Mouse (Mus musculus) myocyte (in vitro differentiated cells): ENCODE results near the gene Rbm4. TPM values are rescaled to one million over a fixed set of nuclear protein-coding genes. Genes with fewer than 3 reads are reported as not detected.

Experiments used
- H3K27me3 ChIP-seq: one replicate; pipeline ENCODE4 v1.6.1; 2011; ENCODE audit not compliant: control insufficient read depth, insufficient read depth, insufficient read length
- H3K36me3 ChIP-seq: one replicate; pipeline ENCODE4 v1.6.1; 2011; ENCODE audit not compliant: control insufficient read depth, insufficient read depth
- H3K4me2 ChIP-seq: one replicate; pipeline ENCODE4 v1.6.1; 2011; ENCODE audit warnings: low read depth, control low read depth
- H3K4me3 ChIP-seq: one replicate; pipeline ENCODE4 v1.5.1; 2011; ENCODE audit warnings: mild to moderate bottlenecking, control low read depth, moderate library complexity
- H3K79me2 ChIP-seq: one replicate; pipeline ENCODE4 v1.6.1; 2011; ENCODE audit not compliant: control insufficient read depth, insufficient read depth
- H3ac ChIP-seq: one replicate; pipeline ENCODE4 v1.6.1; 2011; ENCODE audit not compliant: control insufficient read depth, insufficient read length
- CEBPB ChIP-seq: IDR thresholded peaks from 2 replicates; pipeline ENCODE4 v1.6.1; 2011; ENCODE audit warnings: mild to moderate bottlenecking, moderate library complexity; ENCODE audit not compliant: poor library complexity, insufficient read depth, severe bottlenecking
- E2F4 ChIP-seq: IDR thresholded peaks from one replicate; pipeline ENCODE4 v1.6.1; 2011; ENCODE audit warnings: mild to moderate bottlenecking, control low read depth, moderate library complexity; ENCODE audit not compliant: insufficient read depth
- MAX ChIP-seq: IDR thresholded peaks from one replicate; pipeline ENCODE4 v1.6.1; 2011; ENCODE audit warnings: low read depth, mild to moderate bottlenecking, control low read depth
- MYOD1 ChIP-seq, 3 experiments: IDR thresholded peaks; one replicate each; pipeline ENCODE4 v1.6.1; 2011; ENCODE audit warnings: control low read depth in 2 of 3, low read depth in 2 of 3, mild to moderate bottlenecking in 2 of 3, moderate library complexity in 1 of 3; ENCODE audit not compliant: insufficient read length in 2 of 3, control insufficient read depth in 1 of 3
- MYOG ChIP-seq, 3 experiments: IDR thresholded peaks; one replicate each; pipeline ENCODE4 v1.6.1; 2011; ENCODE audit warnings: control low read depth in 2 of 3, low read depth in 2 of 3, mild to moderate bottlenecking in 2 of 3; ENCODE audit not compliant: insufficient read length in 2 of 3, control insufficient read depth in 1 of 3, insufficient read depth in 1 of 3
- POLR2A ChIP-seq: IDR thresholded peaks from one replicate; pipeline ENCODE4 v1.6.1; 2011; ENCODE audit warnings: low read depth, mild to moderate bottlenecking, control low read depth, moderate library complexity; ENCODE audit not compliant: insufficient read length
- POLR2AphosphoS2 ChIP-seq: IDR thresholded peaks from one replicate; pipeline ENCODE4 v1.6.1; 2011; ENCODE audit warnings: low read depth, control low read depth; ENCODE audit not compliant: insufficient read length
- REST ChIP-seq: IDR thresholded peaks from one replicate; pipeline ENCODE4 v1.6.1; 2011; ENCODE audit warnings: mild to moderate bottlenecking, control low read depth, moderate library complexity; ENCODE audit not compliant: insufficient read depth, insufficient read length
- SRF ChIP-seq: IDR thresholded peaks from one replicate; pipeline ENCODE4 v1.6.1; 2011; ENCODE audit warnings: low read depth; ENCODE audit not compliant: control insufficient read depth, insufficient read length
- TCF12 ChIP-seq: IDR thresholded peaks from one replicate; pipeline ENCODE4 v1.6.1; 2011; ENCODE audit warnings: mild to moderate bottlenecking, control low read depth; ENCODE audit not compliant: poor library complexity, insufficient read depth, severe bottlenecking
- TCF3 ChIP-seq: IDR thresholded peaks from one replicate; pipeline ENCODE4 v1.6.1; 2011; ENCODE audit warnings: low read depth, control low read depth; ENCODE audit not compliant: insufficient read length
- USF1 ChIP-seq: IDR thresholded peaks from one replicate; pipeline ENCODE4 v1.6.1; 2011; ENCODE audit warnings: low read depth, mild to moderate bottlenecking, control low read depth, moderate library complexity
- polyA plus RNA-seq: library from polyadenylated mRNA; unstranded; fragments of >200 nt; fragmentation: generic; extraction: Trizol; gene quantifications from one replicate; pipeline ENCODE4 v1.2.1, GENCODE M21; 2012; ENCODE audit warnings: missing spikeins

Gene Rbm4
- polyA plus RNA-seq, 1 experiment = 66.4 TPM

- Histone ChIP-seq H3K27me3 (no peaks in the 10 kb centered on the region), H3K4me2 (no peak overlapping the region), H3ac (no peak overlapping the region), H3K36me3 (no peaks in the 10 kb centered on the region), H3K4me3 (no peak overlapping the region), H3K79me2 (no peaks in the 10 kb centered on the region)
- TF ChIP-seq POLR2A (no peak), MYOD1 (IDR thresholded peaks at IDR 0.05; ENCODE audit: control insufficient read depth in 1 of 3, insufficient read length in 2 of 3, low read depth in 2 of 3) (no peak), REST (no peak), MAX (no peak), TCF3 (no peak), POLR2AphosphoS2 (no peak), TCF12 (no peak), MYOG (IDR thresholded peaks at IDR 0.05; ENCODE audit: control insufficient read depth in 1 of 3, insufficient read depth in 1 of 3, insufficient read length in 2 of 3, low read depth in 2 of 3) (peak in 1 of 3 experiments; percentile 54)
Observed at GRCm38 (mm10) chr19:4748493-4748892, 45.2 kb downstream of the Rbm4 start.

DNA sequence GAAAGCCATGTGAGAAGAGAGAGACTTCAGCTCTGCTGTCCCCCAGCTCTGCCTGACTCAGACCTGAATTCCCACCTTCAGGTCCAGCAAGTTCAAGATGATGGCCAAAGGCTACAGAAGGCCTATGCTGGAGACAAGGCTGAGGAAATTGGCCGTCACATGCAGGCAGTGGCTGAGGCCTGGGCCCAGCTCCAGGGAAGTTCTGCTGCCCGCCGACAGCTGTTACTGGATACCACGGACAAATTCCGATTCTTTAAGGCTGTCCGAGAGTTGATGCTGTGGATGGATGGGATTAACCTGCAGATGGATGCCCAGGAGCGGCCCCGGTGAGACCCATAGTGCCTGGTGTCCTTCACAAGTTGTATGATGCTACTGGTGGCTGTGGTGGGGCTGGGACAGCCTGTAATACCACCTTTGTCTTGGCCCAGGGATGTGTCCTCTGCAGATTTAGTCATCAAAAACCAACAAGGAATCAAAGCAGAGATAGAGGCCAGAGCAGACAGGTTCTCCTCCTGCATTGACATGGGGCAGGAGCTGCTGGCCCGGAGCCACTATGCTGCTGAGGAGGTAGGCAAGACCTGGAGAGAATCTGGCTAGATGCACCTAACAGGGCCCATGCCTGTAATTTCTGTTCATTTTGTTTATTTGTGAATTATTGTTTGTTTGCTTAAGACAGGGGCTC lies 45.9 kb downstream of the Rbm4 start:
- TF ChIP-seq MYOG (IDR thresholded peaks at IDR 0.05; ENCODE audit: control insufficient read depth in 1 of 3, insufficient read depth in 1 of 3, insufficient read length in 2 of 3, low read depth in 2 of 3) = peak in 1 of 3 experiments; percentile 67
- TF ChIP-seq SRF = no peak
- TF ChIP-seq POLR2A = no peak
- no peak for TF ChIP-seq TCF12
- no peak for TF ChIP-seq MAX
- no peak for TF ChIP-seq CEBPB
- TF ChIP-seq REST = no peak
- TF ChIP-seq E2F4 = no peak
- TF ChIP-seq TCF3 = no peak
- TF ChIP-seq MYOD1 (IDR thresholded peaks at IDR 0.05; ENCODE audit: control insufficient read depth in 1 of 3, insufficient read length in 2 of 3, low read depth in 2 of 3) = peak in 1 of 3 experiments; percentile 27
- TF ChIP-seq USF1 = no peak
- TF ChIP-seq POLR2AphosphoS2 = no peak
- H3K4me3 ChIP-seq = no peak overlapping the region
- H3K27me3 ChIP-seq = no peaks in the 10 kb centered on the region
- H3K79me2 ChIP-seq = no peaks in the 10 kb centered on the region
- no peaks in the 10 kb centered on the region for H3K36me3 ChIP-seq
- H3ac ChIP-seq = no peak overlapping the region
- no peak overlapping the region for H3K4me2 ChIP-seq

DNA sequence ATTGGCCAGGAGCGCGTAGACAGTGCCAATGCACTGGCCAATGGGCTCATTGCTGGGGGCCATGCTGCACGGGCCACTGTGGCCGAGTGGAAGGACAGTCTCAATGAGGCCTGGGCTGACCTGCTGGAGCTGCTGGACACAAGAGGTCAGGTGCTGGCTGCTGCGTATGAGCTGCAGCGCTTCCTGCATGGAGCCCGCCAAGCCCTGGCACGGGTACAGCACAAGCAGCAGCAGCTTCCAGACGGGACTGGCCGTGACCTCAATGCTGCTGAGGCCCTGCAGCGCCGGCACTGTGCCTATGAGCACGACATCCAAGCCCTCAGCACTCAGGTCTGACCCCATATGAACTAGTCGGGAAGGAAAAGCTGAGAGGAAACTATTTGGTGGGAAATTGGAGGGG lies 47.1 kb downstream of the Rbm4 start:
- TF ChIP-seq POLR2AphosphoS2 (peak; percentile 39), TCF12 (no peak)
- H3K36me3 ChIP-seq = no peaks in the 10 kb centered on the region
- H3K79me2 ChIP-seq = no peaks in the 10 kb centered on the region
- H3K27me3 ChIP-seq = no peaks in the 10 kb centered on the region
- H3K4me3 ChIP-seq = no peak overlapping the region
- H3K4me2 ChIP-seq = no peak overlapping the region
- no peak overlapping the region for H3ac ChIP-seq

GRCm38 (mm10) chr19:4745681-4746080 lies 48.0 kb downstream of the Rbm4 start:
- Histone ChIP-seq H3K36me3 (no peaks in the 10 kb centered on the region), H3ac (no peak overlapping the region), H3K4me2 (no peak overlapping the region), H3K4me3 (no peak overlapping the region), H3K79me2 (no peaks in the 10 kb centered on the region), H3K27me3 (no peaks in the 10 kb centered on the region)
- no peak for TF ChIP-seq TCF12

DNA sequence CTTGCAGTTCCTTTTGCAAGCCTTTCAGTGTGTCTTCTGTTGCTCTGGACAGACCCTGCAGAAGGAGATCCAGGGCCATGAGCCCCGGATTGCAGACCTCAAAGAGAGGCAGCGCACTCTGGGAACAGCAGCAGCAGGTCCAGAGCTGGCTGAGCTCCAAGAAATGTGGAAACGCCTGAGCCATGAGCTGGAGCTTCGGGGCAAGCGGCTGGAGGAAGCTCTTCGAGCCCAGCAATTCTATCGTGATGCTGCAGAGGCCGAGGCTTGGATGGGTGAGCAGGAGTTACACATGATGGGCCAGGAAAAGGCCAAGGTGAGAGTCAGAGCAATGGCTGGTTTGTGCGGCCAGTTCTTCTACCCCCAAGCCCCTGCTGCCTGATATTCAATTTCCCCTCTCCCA lies 48.6 kb downstream of the Rbm4 start:
- Histone ChIP-seq H3K4me2 (no peak overlapping the region), H3ac (no peak overlapping the region), H3K27me3 (no peaks in the 10 kb centered on the region), H3K79me2 (no peaks in the 10 kb centered on the region), H3K36me3 (no peaks in the 10 kb centered on the region), H3K4me3 (no peak overlapping the region)
- TF ChIP-seq REST = no peak
- TF ChIP-seq SRF = no peak
- TF ChIP-seq POLR2AphosphoS2 = no peak
- no peak for TF ChIP-seq POLR2A
- TF ChIP-seq MAX = no peak
- no peak for TF ChIP-seq MYOD1 (IDR thresholded peaks at IDR 0.05; ENCODE audit: control insufficient read depth in 1 of 3, insufficient read length in 2 of 3, low read depth in 2 of 3)
- TF ChIP-seq USF1 = no peak
- TF ChIP-seq TCF12 = no peak
- TF ChIP-seq E2F4 = no peak
- TF ChIP-seq TCF3 = no peak
- TF ChIP-seq CEBPB = no peak
- no peak for TF ChIP-seq MYOG (IDR thresholded peaks at IDR 0.05; ENCODE audit: control insufficient read depth in 1 of 3, insufficient read depth in 1 of 3, insufficient read length in 2 of 3, low read depth in 2 of 3)
